Mouse (Mus musculus): ENCODE data around the gene Htra1. TPM values are rescaled to one million over a fixed set of nuclear protein-coding genes. Genes with fewer than 3 reads are reported as not detected.

Gene Htra1
- 30.3 and 32.2 TPM in 2 replicates for polyA plus RNA-seq (2015; fragmentation: Nextera tagmentation; extraction: Ambion mirVana)

GRCm38 (mm10) chr7:130935793-130936471 is at the start of gene Htra1:
Htra1 (plus strand) TSS chr7:130936111.
- Histone ChIP-seq H3K36me3 (ENCODE audit: control insufficient read depth, insufficient read depth, low read length) (no peaks in the 10 kb centered on the region), H3K4me2 (ENCODE audit: low read depth, low read length) (peak within 1 kb of the TSS; percentile 77), H3K4me3 (replicated peaks; ENCODE audit: low read length) (peak within 1 kb of the TSS; percentile 64), H3K4me1 (ENCODE audit: control insufficient read depth, insufficient read depth, low read length) (peaks cover 19% of the 10 kb centered on the region), H3K9me3 (replicated peaks; ENCODE audit: control insufficient read depth, low read length) (no peaks in the 10 kb centered on the region), H3K27me3 (ENCODE audit: control insufficient read depth, insufficient read depth, low read length) (peaks cover 57% of the 10 kb centered on the region), H3K27ac (ENCODE audit: low read length) (no peak within 1 kb of the TSS), H3K9ac (ENCODE audit: low read length) (peak within 1 kb of the TSS; percentile 65)
- under 1% methylated on average over 70 of the region's 70 CpGs for WGBS
- peak; percentile 79; the same call in 1 of the 2 replicates for ATAC-seq (ENCODE audit: insufficient read depth, low FRiP score)

GRCm38 (mm10) chr7:130886246-130886645 is 49.7 kb upstream of the Htra1 start:
- WGBS, result 66% methylated on average over 3 of the region's 3 CpGs
- Histone ChIP-seq H3K9me3 (replicated peaks; ENCODE audit: control insufficient read depth, low read length) (no peaks in the 10 kb centered on the region), H3K4me3 (replicated peaks; ENCODE audit: low read length) (no peak overlapping the region), H3K9ac (ENCODE audit: low read length) (no peak overlapping the region), H3K4me2 (ENCODE audit: low read depth, low read length) (no peak overlapping the region), H3K27me3 (ENCODE audit: control insufficient read depth, insufficient read depth, low read length) (no peaks in the 10 kb centered on the region), H3K36me3 (ENCODE audit: control insufficient read depth, insufficient read depth, low read length) (0 out of 2 replicates have a peak, but pooled peaks cover 3% of the 10 kb centered on the region), H3K4me1 (ENCODE audit: control insufficient read depth, insufficient read depth, low read length) (no peaks in the 10 kb centered on the region; the same call in 1 of the 2 replicates), H3K27ac (ENCODE audit: low read length) (no peak overlapping the region)
- no peak for ATAC-seq (ENCODE audit: insufficient read depth, low FRiP score)

GRCm38 (mm10) chr7:130887946-130888345 is 48.0 kb upstream of the Htra1 start:
- H3K36me3 ChIP-seq (ENCODE audit: control insufficient read depth, insufficient read depth, low read length), result 0 out of 2 replicates have a peak, but pooled peaks cover 3% of the 10 kb centered on the region
- H3K9me3 ChIP-seq (replicated peaks; ENCODE audit: control insufficient read depth, low read length), result no peaks in the 10 kb centered on the region
- no peaks in the 10 kb centered on the region for H3K27me3 ChIP-seq (ENCODE audit: control insufficient read depth, insufficient read depth, low read length)
- H3K27ac ChIP-seq (ENCODE audit: low read length), result no peak overlapping the region
- H3K9ac ChIP-seq (ENCODE audit: low read length), result no peak overlapping the region
- no peak overlapping the region for H3K4me2 ChIP-seq (ENCODE audit: low read depth, low read length)
- WGBS, result 41% methylated on average over 3 of the region's 3 CpGs
- ATAC-seq (ENCODE audit: insufficient read depth, low FRiP score), result no peak
- H3K4me1 ChIP-seq (ENCODE audit: control insufficient read depth, insufficient read depth, low read length), result no peaks in the 10 kb centered on the region; the same call in 1 of the 2 replicates
- no peak overlapping the region for H3K4me3 ChIP-seq (replicated peaks; ENCODE audit: low read length)

GRCm38 (mm10) chr7:130890871-130891270 is 45.0 kb upstream of the Htra1 start:
- Histone ChIP-seq H3K9ac (ENCODE audit: low read length) (no peak overlapping the region), H3K9me3 (replicated peaks; ENCODE audit: control insufficient read depth, low read length) (no peaks in the 10 kb centered on the region), H3K27ac (ENCODE audit: low read length) (peak overlapping the region; percentile 58), H3K27me3 (ENCODE audit: control insufficient read depth, insufficient read depth, low read length) (no peaks in the 10 kb centered on the region), H3K36me3 (ENCODE audit: control insufficient read depth, insufficient read depth, low read length) (no peaks in the 10 kb centered on the region), H3K4me1 (ENCODE audit: control insufficient read depth, insufficient read depth, low read length) (no peaks in the 10 kb centered on the region; the same call in 1 of the 2 replicates), H3K4me2 (ENCODE audit: low read depth, low read length) (no peak overlapping the region), H3K4me3 (replicated peaks; ENCODE audit: low read length) (no peak overlapping the region)
- 30% methylated on average over 2 of the region's 2 CpGs for WGBS
- no peak for ATAC-seq (ENCODE audit: insufficient read depth, low FRiP score)

GRCm38 (mm10) chr7:130892973-130893372 is 42.9 kb upstream of the Htra1 start:
- WGBS, result 75% methylated on average over 6 of the region's 6 CpGs
- Histone ChIP-seq H3K27me3 (ENCODE audit: control insufficient read depth, insufficient read depth, low read length) (no peaks in the 10 kb centered on the region), H3K4me1 (ENCODE audit: control insufficient read depth, insufficient read depth, low read length) (no peaks in the 10 kb centered on the region; the same call in 1 of the 2 replicates), H3K27ac (ENCODE audit: low read length) (no peak overlapping the region), H3K9me3 (replicated peaks; ENCODE audit: control insufficient read depth, low read length) (no peaks in the 10 kb centered on the region), H3K4me3 (replicated peaks; ENCODE audit: low read length) (no peak overlapping the region), H3K36me3 (ENCODE audit: control insufficient read depth, insufficient read depth, low read length) (no peaks in the 10 kb centered on the region), H3K9ac (ENCODE audit: low read length) (no peak overlapping the region), H3K4me2 (ENCODE audit: low read depth, low read length) (no peak overlapping the region)
- no peak for ATAC-seq (ENCODE audit: insufficient read depth, low FRiP score)

- ATAC-seq (ENCODE audit: insufficient read depth, low FRiP score), result no peak
- H3K4me2 ChIP-seq (ENCODE audit: low read depth, low read length), result no peak overlapping the region
- no peaks in the 10 kb centered on the region for H3K27me3 ChIP-seq (ENCODE audit: control insufficient read depth, insufficient read depth, low read length)
- H3K36me3 ChIP-seq (ENCODE audit: control insufficient read depth, insufficient read depth, low read length), result no peaks in the 10 kb centered on the region
- no peaks in the 10 kb centered on the region for H3K4me1 ChIP-seq (ENCODE audit: control insufficient read depth, insufficient read depth, low read length)
- no peak overlapping the region for H3K9ac ChIP-seq (ENCODE audit: low read length)
- H3K9me3 ChIP-seq (replicated peaks; ENCODE audit: control insufficient read depth, low read length), result no peaks in the 10 kb centered on the region
- H3K27ac ChIP-seq (ENCODE audit: low read length), result no peak overlapping the region
- 79% methylated on average over 9 of the region's 9 CpGs for WGBS
- H3K4me3 ChIP-seq (replicated peaks; ENCODE audit: low read length), result no peak overlapping the region
Observed at GRCm38 (mm10) chr7:130894931-130895617, 40.8 kb upstream of the Htra1 start.

GRCm38 (mm10) chr7:130895618-130895945 is 40.3 kb upstream of the Htra1 start:
- no peak for ATAC-seq (ENCODE audit: insufficient read depth, low FRiP score)
- Histone ChIP-seq H3K27ac (ENCODE audit: low read length) (no peak overlapping the region), H3K27me3 (ENCODE audit: control insufficient read depth, insufficient read depth, low read length) (no peaks in the 10 kb centered on the region), H3K9me3 (replicated peaks; ENCODE audit: control insufficient read depth, low read length) (no peaks in the 10 kb centered on the region), H3K9ac (ENCODE audit: low read length) (no peak overlapping the region), H3K4me1 (ENCODE audit: control insufficient read depth, insufficient read depth, low read length) (no peaks in the 10 kb centered on the region), H3K4me2 (ENCODE audit: low read depth, low read length) (no peak overlapping the region), H3K4me3 (replicated peaks; ENCODE audit: low read length) (no peak overlapping the region), H3K36me3 (ENCODE audit: control insufficient read depth, insufficient read depth, low read length) (no peaks in the 10 kb centered on the region)
- WGBS, result 79% methylated on average over 2 of the region's 2 CpGs

GRCm38 (mm10) chr7:130896064-130896463 is 39.8 kb upstream of the Htra1 start:
- no peak for ATAC-seq (ENCODE audit: insufficient read depth, low FRiP score)
- Histone ChIP-seq H3K36me3 (ENCODE audit: control insufficient read depth, insufficient read depth, low read length) (no peaks in the 10 kb centered on the region), H3K9me3 (replicated peaks; ENCODE audit: control insufficient read depth, low read length) (no peaks in the 10 kb centered on the region), H3K4me3 (replicated peaks; ENCODE audit: low read length) (no peak overlapping the region), H3K4me2 (ENCODE audit: low read depth, low read length) (no peak overlapping the region), H3K4me1 (ENCODE audit: control insufficient read depth, insufficient read depth, low read length) (no peaks in the 10 kb centered on the region), H3K27me3 (ENCODE audit: control insufficient read depth, insufficient read depth, low read length) (no peaks in the 10 kb centered on the region), H3K27ac (ENCODE audit: low read length) (no peak overlapping the region), H3K9ac (ENCODE audit: low read length) (no peak overlapping the region)
- 80% methylated on average over 3 of the region's 3 CpGs for WGBS

- Histone ChIP-seq H3K9me3 (replicated peaks; ENCODE audit: control insufficient read depth, low read length) (no peaks in the 10 kb centered on the region), H3K9ac (ENCODE audit: low read length) (no peak overlapping the region), H3K4me1 (ENCODE audit: control insufficient read depth, insufficient read depth, low read length) (no peaks in the 10 kb centered on the region), H3K27me3 (ENCODE audit: control insufficient read depth, insufficient read depth, low read length) (no peaks in the 10 kb centered on the region), H3K36me3 (ENCODE audit: control insufficient read depth, insufficient read depth, low read length) (no peaks in the 10 kb centered on the region), H3K4me2 (ENCODE audit: low read depth, low read length) (no peak overlapping the region), H3K4me3 (replicated peaks; ENCODE audit: low read length) (no peak overlapping the region), H3K27ac (ENCODE audit: low read length) (no peak overlapping the region)
- ATAC-seq (ENCODE audit: insufficient read depth, low FRiP score), result no peak
- 91% methylated on average over 10 of the region's 10 CpGs for WGBS
Observed at GRCm38 (mm10) chr7:130897201-130897600, 38.7 kb upstream of the Htra1 start.
